In genomic region chr7:79742277-79742658, GRCm38 (mm10) we compare ENCODE assay signal across 7 mouse cellular contexts. TPM values are rescaled to one million over a fixed set of nuclear protein-coding genes. Genes with fewer than 3 reads are reported as not detected.
A peak's percentile ranks its signal among the peaks of the same experiment; 100 is the strongest.
DNase-seq lines count a peak whose midpoint lies in the region; ATAC-seq and TF ChIP-seq lines count a peak whose summit lies in the region.

No protein-coding gene starts in this region.

- H3K27ac ChIP-seq in spleen, adult 2 months (ENCODE audit: insufficient read depth, low read length) = no peak overlapping the region
- H3K27ac ChIP-seq in forebrain, embryonic 13.5 days = no peak overlapping the region
- H3K27ac ChIP-seq in liver, embryonic 13.5 days = no peak overlapping the region
- H3K27ac ChIP-seq in stomach, embryonic 16.5 days (ENCODE audit: low read length) = no peak overlapping the region

- H3K36me3 ChIP-seq in spleen, adult 2 months (ENCODE audit: control insufficient read depth, insufficient read depth, low read length) = no peaks in the 10 kb centered on the region
- H3K36me3 ChIP-seq in forebrain, embryonic 13.5 days (ENCODE audit: poor library complexity, severe bottlenecking) = peaks cover 8% of the 10 kb centered on the region; the same call in 1 of the 2 replicates
- H3K36me3 ChIP-seq in liver, embryonic 13.5 days = no peaks in the 10 kb centered on the region
- H3K36me3 ChIP-seq in stomach, embryonic 16.5 days (ENCODE audit: control insufficient read depth, insufficient read depth, low read length) = peaks cover 5% of the 10 kb centered on the region; the same call in 1 of the 2 replicates

- H3K9ac ChIP-seq in forebrain, embryonic 13.5 days = peak overlapping the region; percentile 65
- peak overlapping the region; percentile 62 for H3K9ac ChIP-seq in liver, embryonic 13.5 days
- peak overlapping the region; percentile 80 for H3K9ac ChIP-seq in stomach, embryonic 16.5 days (ENCODE audit: low read length)

- no peak for TF ChIP-seq POLR2A in spleen, adult 2 months (IDR thresholded peaks at IDR 0.05; ENCODE audit: low read depth, low read length)

- no peaks in the 10 kb centered on the region for H3K27me3 ChIP-seq in spleen, adult 2 months (ENCODE audit: control insufficient read depth, insufficient read depth, low read length)
- H3K27me3 ChIP-seq in forebrain, embryonic 13.5 days = no peaks in the 10 kb centered on the region
- H3K27me3 ChIP-seq in liver, embryonic 13.5 days = no peaks in the 10 kb centered on the region
- H3K27me3 ChIP-seq in stomach, embryonic 16.5 days (ENCODE audit: control insufficient read depth, insufficient read depth, low read length) = no peaks in the 10 kb centered on the region

- WGBS in spleen, adult 2 months = 7% methylated on average over 11 of the region's 11 CpGs
- 19% methylated on average over 11 of the region's 11 CpGs for WGBS in forebrain, embryonic 13.5 days
- WGBS in liver, embryonic 13.5 days (ENCODE audit: insufficient replicate concordance) = 13% methylated on average over 11 of the region's 11 CpGs
- 13% methylated on average over 11 of the region's 11 CpGs for WGBS in stomach, embryonic 16.5 days

- TF ChIP-seq CTCF in spleen, adult 2 months (IDR thresholded peaks at IDR 0.05; ENCODE audit: extremely low read depth, insufficient read depth, insufficient read length, insufficient replicate concordance) = no peak

- H3K4me3 ChIP-seq in spleen, adult 2 months (ENCODE audit: extremely low read depth, insufficient read depth, insufficient read length) = peak overlapping the region; percentile 70
- H3K4me3 ChIP-seq in forebrain, embryonic 13.5 days = peak overlapping the region; percentile 56
- H3K4me3 ChIP-seq in liver, embryonic 13.5 days (replicated peaks) = peak overlapping the region; percentile 64
- peak overlapping the region; percentile 83 for H3K4me3 ChIP-seq in stomach, embryonic 16.5 days (replicated peaks; ENCODE audit: low read length)

- peaks cover 5% of the 10 kb centered on the region; the same call in 1 of the 2 replicates for H3K4me1 ChIP-seq in spleen, adult 2 months (ENCODE audit: control insufficient read depth, insufficient read depth, insufficient read length)
- H3K4me1 ChIP-seq in forebrain, embryonic 13.5 days = peaks cover 13% of the 10 kb centered on the region; the same call in 1 of the 2 replicates
- peaks cover 14% of the 10 kb centered on the region for H3K4me1 ChIP-seq in liver, embryonic 13.5 days (replicated peaks)
- H3K4me1 ChIP-seq in stomach, embryonic 16.5 days (ENCODE audit: control insufficient read depth, insufficient read depth, low read length) = peaks cover 5% of the 10 kb centered on the region

- DNase-seq in spleen, adult 2 months (ENCODE audit: low read depth in 1 of 2, low spot score in 2 of 2) = no peak
- DNase-seq in spleen, postnatal 14 days (ENCODE audit: low spot score in 2 of 2) = no peak
- DNase-seq in liver, embryonic 13.5 days = no peak
- DNase-seq in adipocyte (ENCODE audit: low spot score) = no peak
- DNase-seq in ovary, postnatal 14 days (ENCODE audit: low spot score) = no peak

- H3K9me3 ChIP-seq in forebrain, embryonic 13.5 days (replicated peaks) = no peaks in the 10 kb centered on the region
- H3K9me3 ChIP-seq in liver, embryonic 13.5 days (replicated peaks) = no peaks in the 10 kb centered on the region
- no peaks in the 10 kb centered on the region for H3K9me3 ChIP-seq in stomach, embryonic 16.5 days (replicated peaks; ENCODE audit: control insufficient read depth, low read length)

- no peak for ATAC-seq in forebrain, embryonic 13.5 days
- no peak for ATAC-seq in liver, embryonic 13.5 days (ENCODE audit: low read depth)
- no peak for ATAC-seq in stomach, embryonic 16.5 days (ENCODE audit: insufficient read depth, low FRiP score)

- H3K4me2 ChIP-seq in forebrain, embryonic 13.5 days = peak overlapping the region; percentile 97
- peak overlapping the region; percentile 91 for H3K4me2 ChIP-seq in liver, embryonic 13.5 days
- H3K4me2 ChIP-seq in stomach, embryonic 16.5 days (ENCODE audit: low read depth, low read length) = peak overlapping the region; percentile 95

RNA-seq across cellular contexts. Expression of gene Pex11a, which starts 0.7 kb away (rescaled TPM):
- polyA plus RNA-seq in spleen, adult 2 months (2012; rRNA removed) = 1.7 and 2.7 TPM in 2 replicates
- 12.7 and 14.2 TPM in 2 replicates for polyA plus RNA-seq in forebrain, embryonic 13.5 days (2015; fragmentation: Nextera tagmentation; extraction: Ambion mirVana)
- 1.6 and 1.9 TPM in 2 replicates for polyA plus RNA-seq in liver, embryonic 13.5 days (2015; fragmentation: Nextera tagmentation; extraction: Ambion mirVana)
- 11.5 and 11.9 TPM in 2 replicates for polyA plus RNA-seq in stomach, embryonic 16.5 days (2015; fragmentation: Nextera tagmentation; extraction: Ambion mirVana)

RNA-seq across cellular contexts. Expression of gene Wdr93, which starts 0.7 kb away (rescaled TPM):
- not detected in 2 replicates for polyA plus RNA-seq in spleen, adult 2 months (2012; rRNA removed)
- polyA plus RNA-seq in forebrain, embryonic 13.5 days (2015; fragmentation: Nextera tagmentation; extraction: Ambion mirVana) = 0.39 and 0.64 TPM in 2 replicates
- polyA plus RNA-seq in liver, embryonic 13.5 days (2015; fragmentation: Nextera tagmentation; extraction: Ambion mirVana) = 0.08 and 0.12 TPM in 2 replicates
- polyA plus RNA-seq in stomach, embryonic 16.5 days (2015; fragmentation: Nextera tagmentation; extraction: Ambion mirVana) = 0.25 and 0.47 TPM in 2 replicates

RNA-seq across cellular contexts. Expression of gene Plin1, which starts 9.6 kb away (rescaled TPM):
- polyA plus RNA-seq in spleen, adult 2 months (2012; rRNA removed) = 3.9 and 5.2 TPM in 2 replicates
- 0.21 TPM in 1 of 2 replicates, not detected in the other for polyA plus RNA-seq in forebrain, embryonic 13.5 days (2015; fragmentation: Nextera tagmentation; extraction: Ambion mirVana)
- polyA plus RNA-seq in liver, embryonic 13.5 days (2015; fragmentation: Nextera tagmentation; extraction: Ambion mirVana) = not detected in 2 replicates
- not detected in 2 replicates for polyA plus RNA-seq in stomach, embryonic 16.5 days (2015; fragmentation: Nextera tagmentation; extraction: Ambion mirVana)

RNA-seq across cellular contexts. Expression of gene Kif7, which starts 26.7 kb away (rescaled TPM):
- 0.98 and 1.4 TPM in 2 replicates for polyA plus RNA-seq in spleen, adult 2 months (2012; rRNA removed)
- polyA plus RNA-seq in forebrain, embryonic 13.5 days (2015; fragmentation: Nextera tagmentation; extraction: Ambion mirVana) = 3.0 and 3.5 TPM in 2 replicates
- 0.35 and 0.41 TPM in 2 replicates for polyA plus RNA-seq in liver, embryonic 13.5 days (2015; fragmentation: Nextera tagmentation; extraction: Ambion mirVana)
- 2.1 and 2.9 TPM in 2 replicates for polyA plus RNA-seq in stomach, embryonic 16.5 days (2015; fragmentation: Nextera tagmentation; extraction: Ambion mirVana)

RNA-seq across cellular contexts. Expression of gene Mesp1, which starts 51.3 kb away (rescaled TPM):
- 0.07 TPM in 1 of 2 replicates, not detected in the other for polyA plus RNA-seq in spleen, adult 2 months (2012; rRNA removed)
- not detected in 2 replicates for polyA plus RNA-seq in forebrain, embryonic 13.5 days (2015; fragmentation: Nextera tagmentation; extraction: Ambion mirVana)
- not detected in 2 replicates for polyA plus RNA-seq in liver, embryonic 13.5 days (2015; fragmentation: Nextera tagmentation; extraction: Ambion mirVana)
- 0.17 TPM in 1 of 2 replicates, not detected in the other for polyA plus RNA-seq in stomach, embryonic 16.5 days (2015; fragmentation: Nextera tagmentation; extraction: Ambion mirVana)
